Mouse (Mus musculus) heart, adult 2 months (tissue): ENCODE measurements around the gene R3hdm2.

Experiments
- CTCF ChIP-seq: fragments of 200-600 bp; IDR thresholded peaks from 2 replicates; pipeline ENCODE4 v1.8.1; 2022; ENCODE audit warnings: antibody characterized with exemption, mild to moderate bottlenecking, moderate library complexity
- POLR2A ChIP-seq: fragments of 200-500 bp; IDR thresholded peaks from 2 replicates; pipeline ENCODE4 v1.6.1; 2011; ENCODE audit warnings: mild to moderate bottlenecking, low read depth, low read length, control low read depth; ENCODE audit not compliant: insufficient read depth

DNA sequence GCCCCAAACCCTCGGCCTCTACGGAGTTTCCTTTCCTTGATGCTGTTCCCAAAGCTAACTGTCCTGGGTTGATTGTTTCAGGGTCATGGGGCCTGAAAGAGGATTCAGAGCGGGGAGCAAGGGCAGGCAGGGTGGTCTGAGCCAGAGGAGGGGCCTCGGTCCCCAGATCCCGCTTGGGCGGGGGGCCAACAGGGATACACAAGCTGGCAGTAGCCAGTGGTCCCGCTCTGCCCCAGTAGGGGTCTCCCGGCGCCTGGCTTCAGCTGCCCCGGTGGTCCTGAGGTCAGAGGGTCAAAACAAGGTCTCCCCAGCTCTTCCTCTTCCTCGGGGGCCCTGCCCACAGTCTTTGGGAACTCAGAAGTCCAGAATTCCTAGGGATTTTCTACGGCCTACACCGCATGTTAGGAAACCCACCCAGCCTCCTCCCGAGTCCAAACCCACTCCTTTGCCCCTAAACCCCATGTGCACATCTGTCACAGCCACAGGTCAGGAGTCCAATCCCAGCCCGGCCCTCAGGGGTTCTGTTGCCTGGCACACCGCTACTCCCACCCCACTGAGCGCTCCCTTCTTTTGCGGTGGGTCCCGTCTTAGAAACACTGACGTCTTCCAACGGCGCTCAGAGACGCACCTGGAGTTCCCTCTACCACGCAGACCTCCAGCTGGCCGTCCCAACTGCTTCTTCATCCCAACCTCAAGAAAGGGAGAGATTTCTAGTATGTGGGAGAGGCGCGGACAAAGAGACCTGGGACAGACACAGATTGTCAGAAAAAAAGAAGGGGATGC, 39.4 kb upstream of the R3hdm2 start:
- TF ChIP-seq POLR2A: no peak
- TF ChIP-seq CTCF: no peak
